Mouse (Mus musculus) left cerebral cortex, adult 2 months (tissue): ENCODE data around the gene Ptk6. TPM values are rescaled to one million over a fixed set of nuclear protein-coding genes. Genes with fewer than 3 reads are reported as not detected.

Source experiments
- DNase-seq, 2 experiments: peaks; one replicate each; pipeline ENCODE4 v3.0.0; 2021 to 2022; ENCODE audit warnings: low spot score in 2 of 2, mixed read lengths in 1 of 2; ENCODE audit errors: extremely low spot score in 1 of 2
- H3K27ac ChIP-seq: fragments of 200-600 bp; 2 replicates; pipeline ENCODE4 v1.8.1; 2022
- H3K4me3 ChIP-seq: fragments of 200-600 bp; 2 replicates; pipeline ENCODE4 v1.8.1; 2022
- CTCF ChIP-seq: fragments of 200-600 bp; IDR thresholded peaks from 2 replicates; pipeline ENCODE4 v1.8.1; 2022; ENCODE audit warnings: antibody characterized with exemption, mild to moderate bottlenecking, moderate library complexity
- intact Hi-C: fragments of 180-260 bp; cut with DNase I; formaldehyde crosslinking; loops from one replicate; pipeline ENCODE4 v1.15.1; 2025
- total RNA-seq, 2 experiments: library from RNA; stranded (reverse); gene quantifications; 2 replicates each; pipeline ENCODE4 v1.2.3; 2021

The Ptk6 gene
- total RNA-seq, 2 experiments from 2014 or later = 0.11 TPM; not detected in 1

GRCm38 (mm10) chr2:181157180-181157579 is 45.4 kb downstream of the Ptk6 start:
- intact Hi-C loops = loop anchor here (2.0 kb wide), 2 partner anchors 18 to 30 kb away; partner anchors contain the start of gene Ppdpf
- TF ChIP-seq CTCF = no peak
- DNase-seq = no peak

DNA sequence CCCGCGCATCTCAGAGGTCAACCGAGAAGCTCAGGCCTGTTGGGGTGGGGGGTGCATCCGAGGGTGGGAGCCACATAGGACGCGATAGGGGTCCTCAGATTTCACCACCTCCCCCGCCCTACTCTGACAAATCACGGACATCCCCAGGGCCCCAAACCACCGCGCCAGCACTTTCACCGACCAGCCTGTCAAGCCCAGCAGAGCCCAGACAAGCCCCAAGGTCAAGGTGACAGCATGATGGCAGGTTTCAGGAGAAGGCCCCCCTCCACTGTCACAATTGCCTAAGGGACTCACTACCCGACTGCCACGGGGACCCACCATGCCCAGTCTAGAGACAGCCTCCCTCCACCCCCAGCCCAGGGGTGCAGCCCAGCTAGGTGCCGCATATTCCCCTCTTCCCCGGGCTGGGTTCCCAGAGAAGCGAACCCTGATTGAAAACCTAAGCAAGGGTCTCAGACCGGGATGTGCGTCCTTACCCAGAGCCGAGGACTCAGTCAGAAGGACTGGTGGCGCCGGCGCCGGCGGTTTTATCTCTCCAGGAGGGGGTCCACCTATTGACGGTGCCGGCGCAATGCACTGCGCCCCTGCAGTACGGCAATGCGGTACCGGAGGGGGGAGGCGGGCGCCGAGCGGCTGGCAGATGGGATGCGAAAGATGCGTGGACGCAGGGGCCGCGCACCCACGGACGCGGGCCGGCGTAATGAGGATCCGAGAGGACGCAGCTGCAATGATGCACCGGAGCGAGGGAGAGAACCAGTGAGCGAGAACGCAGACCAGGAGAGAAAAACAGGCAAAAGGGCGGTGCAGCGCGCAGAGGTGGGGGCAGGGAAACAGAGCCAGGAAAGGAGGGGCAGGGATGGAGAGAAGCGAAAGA is 46.1 kb downstream of the Ptk6 start, which contains the start of gene Eef1a2:
TSS of gene Eef1a2 (minus strand) at position 767 of the 874 bp plus-strand sequence.
- DNase-seq = peak; percentile 87 to 93
- TF ChIP-seq CTCF = peak; percentile 23
- Histone ChIP-seq H3K4me3 (peak within 1 kb of the TSS; percentile 74), H3K27ac (peak within 1 kb of the TSS; percentile 99)
- intact Hi-C loops = loop anchor here (2.0 kb wide), 2 partner anchors 18 to 30 kb away; partner anchors contain the start of gene Ppdpf

More at GRCm38 (mm10) chr2:181157180-181157579, 45.4 kb downstream of the Ptk6 start:
- peak overlapping the region; percentile 99 for H3K27ac ChIP-seq
- H3K4me3 ChIP-seq = peak overlapping the region; percentile 74

GRCm38 (mm10) chr2:181155801-181156200 is 46.8 kb downstream of the Ptk6 start:
- H3K4me3 ChIP-seq = peak overlapping the region; percentile 74
- intact Hi-C loops = loop anchor here (2.0 kb wide), 2 partner anchors 19 to 31 kb away; partner anchors contain the start of gene Ppdpf
- DNase-seq = peak in 1 of 2 experiments; percentile 42
- TF ChIP-seq CTCF = no peak
- peak overlapping the region; percentile 99 for H3K27ac ChIP-seq

- intact Hi-C loops = no loop called here
- peak in 1 of 2 experiments; percentile 12 for DNase-seq
- Histone ChIP-seq H3K4me3 (peak overlapping the region; percentile 74), H3K27ac (peak overlapping the region; percentile 99)
- no peak for TF ChIP-seq CTCF
These were observed 47.7 kb downstream of the Ptk6 start for GRCm38 (mm10) chr2:181154831-181155415.

DNA sequence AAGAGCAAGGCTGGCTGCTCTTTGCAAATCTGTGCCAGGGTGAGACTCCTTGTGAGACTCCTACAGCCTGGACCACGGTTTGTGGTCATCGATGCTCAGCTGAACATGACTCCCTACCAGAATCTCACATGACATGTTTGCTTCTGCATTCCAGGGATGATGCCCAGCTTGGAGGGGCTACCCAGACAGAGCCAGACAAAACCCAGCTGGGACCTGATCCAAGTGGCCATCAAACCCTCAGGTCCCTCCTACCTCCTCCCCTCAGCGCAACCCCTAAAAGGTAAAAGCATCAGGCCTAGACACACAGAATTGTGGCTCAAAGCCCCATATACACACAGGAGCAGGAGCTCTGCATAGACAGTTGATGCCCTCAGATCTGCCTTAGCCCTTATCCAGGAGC is 48.2 kb downstream of the Ptk6 start:
- no peak for TF ChIP-seq CTCF
- intact Hi-C loops = no loop called here
- Histone ChIP-seq H3K27ac (peak overlapping the region; percentile 99), H3K4me3 (peak overlapping the region; percentile 74)
- DNase-seq = no peak

- intact Hi-C loops = no loop called here
- Histone ChIP-seq H3K27ac (peak overlapping the region; percentile 50; the same call in 1 of the 2 replicates), H3K4me3 (peak overlapping the region; percentile 74)
- TF ChIP-seq CTCF = peak; percentile 64
- DNase-seq = peak; percentile 28 to 44
These were observed 48.8 kb downstream of the Ptk6 start for GRCm38 (mm10) chr2:181153837-181154236.

DNA sequence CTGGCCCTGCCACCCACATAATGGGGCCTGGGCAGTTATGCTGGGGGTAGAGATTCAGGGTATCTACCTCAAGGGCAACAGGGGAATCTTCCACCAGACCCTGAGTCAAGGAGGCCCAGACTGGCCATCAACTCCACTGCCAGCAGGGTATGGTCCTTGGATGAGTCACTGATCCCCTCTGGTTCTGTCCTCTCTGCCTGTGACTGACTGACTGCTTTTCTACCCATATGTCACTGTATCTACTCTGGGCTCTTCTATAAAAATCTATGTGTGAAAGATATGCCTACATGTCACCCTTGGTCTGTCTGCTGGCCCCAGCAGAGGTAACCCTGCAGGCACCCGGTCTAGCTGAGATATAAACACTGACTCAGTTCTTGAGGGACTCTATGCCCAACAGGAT is 49.5 kb downstream of the Ptk6 start:
- no peak for DNase-seq
- peak overlapping the region; percentile 75 for H3K27ac ChIP-seq
- no peak for TF ChIP-seq CTCF
- H3K4me3 ChIP-seq = peak overlapping the region; percentile 74
- intact Hi-C loops = no loop called here

DNA sequence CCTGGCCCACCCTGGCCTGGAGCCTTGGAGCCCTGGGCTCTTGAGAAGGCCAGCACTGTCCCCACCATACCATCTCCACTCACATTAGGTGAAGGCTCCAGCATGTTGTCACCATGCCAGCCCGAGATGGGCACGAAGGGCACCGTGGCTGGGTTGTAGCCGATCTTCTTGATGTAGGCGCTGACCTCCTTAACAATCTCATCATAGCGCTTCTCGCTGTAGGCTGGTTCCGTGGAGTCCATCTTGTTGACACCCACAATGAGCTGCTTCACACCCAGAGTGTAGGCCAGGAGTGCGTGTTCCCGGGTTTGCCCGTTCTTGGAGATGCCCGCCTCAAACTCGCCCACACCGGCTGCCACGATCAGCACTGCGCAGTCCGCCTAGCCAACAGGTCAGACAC is 49.9 kb downstream of the Ptk6 start:
- TF ChIP-seq CTCF = no peak
- intact Hi-C loops = no loop called here
- peak in 1 of 2 experiments; percentile 38 for DNase-seq

DNA sequence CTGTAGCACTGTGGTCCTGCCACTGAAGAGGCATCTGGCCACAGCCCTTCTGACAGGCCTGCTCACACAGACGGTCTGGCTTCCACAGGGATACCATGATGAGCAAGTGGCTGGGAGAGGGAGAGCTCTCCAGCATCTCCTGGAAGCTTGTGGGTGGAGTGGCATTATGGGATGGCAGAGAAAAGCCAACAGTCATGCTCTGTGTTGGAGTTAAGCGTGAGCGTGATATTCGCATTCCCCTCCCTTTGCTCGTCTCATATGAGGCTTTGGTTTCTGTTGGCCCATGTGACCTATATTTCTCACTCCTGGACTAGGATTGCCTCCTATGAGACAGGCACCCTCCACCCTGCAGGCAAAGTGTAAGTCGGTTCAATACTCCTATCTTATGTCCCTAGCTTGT is 52.3 kb downstream of the Ptk6 start:
- no peak overlapping the region for H3K4me3 ChIP-seq
- peak overlapping the region; percentile 50; the same call in 1 of the 2 replicates for H3K27ac ChIP-seq
- intact Hi-C loops = loop anchor here (2.0 kb wide), 1 partner anchor 29 kb away; no protein-coding TSS in a partner anchor
- TF ChIP-seq CTCF = no peak
- DNase-seq = peak in 1 of 2 experiments; percentile 59

More for the DNA sequence above, 49.9 kb downstream of the Ptk6 start:
- H3K4me3 ChIP-seq = peak overlapping the region; percentile 74
- H3K27ac ChIP-seq = peak overlapping the region; percentile 75

- peak overlapping the region; percentile 50; the same call in 1 of the 2 replicates for H3K27ac ChIP-seq
- DNase-seq = no peak
- no peak overlapping the region for H3K4me3 ChIP-seq
- no peak for TF ChIP-seq CTCF
- intact Hi-C loops = no loop called here
These were observed 54.2 kb downstream of the Ptk6 start for GRCm38 (mm10) chr2:181148318-181148955.
